Mouse (Mus musculus): ENCODE measurements around the gene Pitpnc1.

- TF ChIP-seq CTCF (IDR thresholded peaks at IDR 0.05; ENCODE audit: low read depth) (peak; percentile 52), EP300 (optimal IDR thresholded peaks at IDR 0.05) (no peak)
These were observed 8.0 kb downstream of the Pitpnc1 start for GRCm38 (mm10) chr11:107462478-107462877.

Data from stomach, postnatal 0 days (tissue).